Mouse (Mus musculus): Measurements from ENCODE around the gene Zbtb43.

DNA sequence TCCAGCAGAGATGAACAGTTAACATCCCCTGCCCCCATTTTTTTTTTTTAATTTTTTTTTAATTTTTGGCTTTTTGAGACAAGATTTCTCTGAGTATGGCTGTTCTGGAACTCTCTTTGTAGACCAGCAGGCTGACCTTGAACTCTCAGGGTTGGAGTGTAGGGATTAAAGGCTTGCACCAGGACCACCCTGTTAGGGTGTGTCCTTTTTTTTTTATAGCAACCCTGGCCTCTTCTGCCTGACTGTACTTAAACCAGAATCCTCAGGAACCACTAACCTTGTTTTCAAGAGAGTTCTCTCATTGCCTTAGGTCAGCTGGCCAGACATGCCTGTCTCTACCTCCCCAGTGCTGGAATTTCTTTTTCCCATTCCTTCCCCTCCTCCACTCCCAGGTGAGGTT lies 23.5 kb downstream of the Zbtb43 start:
- no peak for TF ChIP-seq CTCF (IDR thresholded peaks at IDR 0.05; ENCODE audit: borderline replicate concordance, insufficient read depth, low read depth, low read length)
- no peak for TF ChIP-seq POLR2A (IDR thresholded peaks at IDR 0.05; ENCODE audit: borderline replicate concordance, insufficient read depth, low read length)
